Mouse (Mus musculus) lung, postnatal 0 days (tissue): Measurements from ENCODE around the gene Egfem1.

Experiments used
- CTCF ChIP-seq: IDR thresholded peaks from 2 replicates; pipeline ENCODE4 v1.5.1; 2016; ENCODE audit warnings: antibody characterized with exemption, mild to moderate bottlenecking
- EP300 ChIP-seq: IDR thresholded peaks from 2 replicates; pipeline ENCODE4 v1.6.1; 2016; ENCODE audit warnings: antibody characterized with exemption, mild to moderate bottlenecking, control low read depth

DNA sequence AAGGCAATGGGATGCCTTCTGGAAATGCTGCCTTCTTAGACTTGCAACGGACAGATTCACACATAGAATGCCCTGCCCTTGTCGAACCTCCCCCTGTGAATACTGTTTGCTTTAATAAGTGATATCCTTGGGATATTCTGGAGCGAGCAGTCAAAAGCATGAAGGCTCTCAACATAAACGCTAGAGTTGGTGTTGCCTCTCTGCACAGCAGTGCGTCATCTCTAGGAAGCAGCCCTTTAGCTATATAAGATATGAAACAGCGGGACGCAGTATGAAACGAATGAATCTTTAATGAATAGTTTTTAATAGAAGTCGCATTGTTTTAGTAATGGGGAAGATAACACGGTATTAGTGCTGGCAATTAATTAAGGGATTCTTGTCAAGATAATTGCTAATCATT lies 101.2 kb downstream of the Egfem1 start:
- TF ChIP-seq CTCF: no peak
- no peak for TF ChIP-seq EP300
